Mouse (Mus musculus): Measurements from ENCODE around the gene Zbtb37. TPM values are rescaled to one million over a fixed set of nuclear protein-coding genes. Genes with fewer than 3 reads are reported as not detected.

Gene Zbtb37
- polyA plus RNA-seq, 1 experiment from 2014 or later: 13.0 TPM

DNA sequence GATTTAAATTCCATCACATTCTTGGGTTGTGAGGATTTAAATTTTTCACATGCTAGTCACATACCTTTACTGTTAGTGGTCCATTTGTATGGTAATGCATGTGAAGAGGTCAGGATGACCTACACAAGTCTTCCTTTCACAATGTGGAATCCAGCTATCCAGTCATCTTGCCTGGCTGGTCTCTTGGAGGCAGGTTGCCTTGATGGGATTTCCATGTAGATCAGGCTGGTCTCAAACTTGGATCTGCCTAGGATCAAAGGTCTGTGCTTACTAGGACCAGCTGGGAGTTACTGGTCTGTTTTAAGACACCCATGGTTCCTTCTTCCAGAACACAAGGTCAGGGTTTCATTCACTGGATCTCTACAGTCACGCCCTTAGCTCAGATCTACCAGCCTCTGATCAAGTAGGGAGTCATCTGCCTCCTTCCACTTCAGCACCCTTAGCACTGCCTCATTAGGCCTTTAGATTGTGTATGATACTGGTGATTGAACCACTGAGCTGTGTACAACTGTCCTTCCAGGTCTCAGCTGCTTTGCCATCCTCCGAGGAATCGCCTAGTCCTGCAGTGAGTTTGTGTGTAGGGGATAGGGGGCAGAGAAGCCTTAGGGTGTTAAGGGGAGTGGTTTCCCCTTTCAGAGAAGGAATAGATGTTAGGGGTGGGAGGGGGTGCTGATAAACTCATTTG is 5.2 kb upstream of the Zbtb37 start:
- ATAC-seq (ENCODE audit: low FRiP score): no peak
- H3K4me1 ChIP-seq: peaks cover 26% of the 10 kb centered on the region
- no peaks in the 10 kb centered on the region for H3K9me3 ChIP-seq (replicated peaks)
- H3K9ac ChIP-seq (replicated peaks): no peak overlapping the region
- no peaks in the 10 kb centered on the region for H3K27me3 ChIP-seq (replicated peaks)
- H3K4me3 ChIP-seq (replicated peaks): no peak overlapping the region
- H3K36me3 ChIP-seq: peaks cover 36% of the 10 kb centered on the region
- H3K4me2 ChIP-seq: no peak overlapping the region
- H3K27ac ChIP-seq (replicated peaks): peak overlapping the region; percentile 42; the same call in 1 of the 2 replicates
- 21% methylated on average over 3 of the region's 3 CpGs for WGBS

DNA sequence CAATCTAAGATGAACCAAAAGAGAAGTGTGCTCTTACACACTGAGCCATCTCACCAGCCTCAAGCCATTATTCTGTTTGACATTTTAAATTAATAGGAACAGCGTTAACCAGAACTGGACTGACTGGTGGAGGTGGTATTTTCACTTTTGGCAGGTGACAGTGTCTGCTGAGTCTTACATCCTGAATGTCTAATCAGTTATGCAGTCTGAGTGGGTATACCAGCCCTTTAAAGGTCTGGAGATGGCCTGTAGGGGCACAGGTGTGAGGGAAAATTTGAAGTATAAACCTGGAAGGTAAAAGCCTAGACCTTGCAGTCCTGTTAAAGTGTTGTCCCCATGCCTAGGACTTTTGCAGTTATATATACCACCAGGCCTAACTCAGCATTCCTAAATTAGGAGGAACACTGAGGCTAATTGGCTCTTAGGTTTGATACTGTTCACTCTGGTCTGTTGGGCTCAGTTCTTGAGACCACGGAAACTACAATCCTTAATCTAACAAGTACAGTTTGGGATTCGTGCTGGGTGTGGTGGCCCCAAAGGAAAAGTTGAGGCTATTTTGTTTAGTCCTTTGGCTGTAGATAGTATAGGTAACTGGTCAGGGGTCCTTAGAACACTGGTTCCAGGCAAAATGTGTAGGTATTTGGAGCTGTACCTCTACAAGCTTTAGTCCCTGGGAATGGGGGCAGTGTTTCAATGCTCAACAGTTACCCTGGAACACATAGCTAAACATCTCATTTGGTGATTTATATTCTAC is 4.5 kb upstream of the Zbtb37 start:
- peak overlapping the region; percentile 11; the same call in 1 of the 2 replicates for H3K27ac ChIP-seq (replicated peaks)
- no peak for ATAC-seq (ENCODE audit: low FRiP score)
- 6% methylated on average over 3 of the region's 3 CpGs for WGBS
- peaks cover 26% of the 10 kb centered on the region for H3K4me1 ChIP-seq
- no peak overlapping the region for H3K4me3 ChIP-seq (replicated peaks)
- no peak overlapping the region for H3K9ac ChIP-seq (replicated peaks)
- H3K9me3 ChIP-seq (replicated peaks): no peaks in the 10 kb centered on the region
- no peaks in the 10 kb centered on the region for H3K27me3 ChIP-seq (replicated peaks)
- peaks cover 34% of the 10 kb centered on the region for H3K36me3 ChIP-seq
- no peak overlapping the region for H3K4me2 ChIP-seq

DNA sequence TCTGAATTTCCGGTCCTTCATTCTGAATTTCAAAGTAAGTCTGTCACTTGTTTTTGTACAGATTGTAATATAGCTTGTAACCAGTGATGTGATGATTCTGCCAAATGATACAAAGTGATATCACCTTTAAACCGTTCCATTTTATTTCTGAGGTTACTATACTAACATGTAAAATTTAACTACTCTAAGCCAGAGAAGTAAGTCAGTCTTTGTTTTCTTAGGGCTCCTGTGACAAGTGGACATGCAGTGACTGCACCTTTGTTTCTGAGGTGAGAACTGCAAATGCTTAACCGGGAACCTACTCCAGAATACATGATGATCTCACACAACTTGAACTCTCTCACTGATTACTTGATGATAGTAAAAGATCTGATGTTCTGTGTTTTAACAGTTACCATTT is 3.4 kb upstream of the Zbtb37 start:
- Histone ChIP-seq H3K27ac (replicated peaks) (no peak overlapping the region), H3K9ac (replicated peaks) (no peak overlapping the region)

DNA sequence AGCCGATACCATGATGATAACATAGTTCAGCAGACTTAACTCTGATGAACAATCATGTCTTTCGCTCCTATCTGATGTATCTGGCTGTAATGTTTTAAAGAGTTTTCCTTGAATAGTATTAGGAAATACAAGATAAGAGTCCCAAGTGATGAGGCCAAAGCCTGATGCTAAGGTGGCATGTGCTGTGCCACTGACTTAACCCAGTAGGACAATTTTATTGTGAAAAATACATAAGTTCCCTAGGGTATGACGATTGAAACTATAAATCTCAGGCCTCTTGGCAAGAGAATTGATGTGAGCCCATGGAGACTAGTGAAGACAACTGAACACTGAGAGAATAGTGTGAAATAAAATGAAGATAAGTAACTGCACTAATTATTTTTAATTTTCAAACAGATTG is 3.0 kb upstream of the Zbtb37 start:
- no peak overlapping the region for H3K27ac ChIP-seq (replicated peaks)
- peak overlapping the region; percentile 81 for H3K4me2 ChIP-seq
- H3K9me3 ChIP-seq (replicated peaks): no peaks in the 10 kb centered on the region
- 26% methylated on average over 3 of the region's 3 CpGs for WGBS
- no peaks in the 10 kb centered on the region for H3K27me3 ChIP-seq (replicated peaks)
- peaks cover 41% of the 10 kb centered on the region for H3K4me1 ChIP-seq
- peak overlapping the region; percentile 44 for H3K9ac ChIP-seq (replicated peaks)
- H3K4me3 ChIP-seq (replicated peaks): peak overlapping the region; percentile 27
- no peak for ATAC-seq (ENCODE audit: low FRiP score)
- peaks cover 30% of the 10 kb centered on the region for H3K36me3 ChIP-seq

More for the DNA sequence above, 3.4 kb upstream of the Zbtb37 start:
- Histone ChIP-seq H3K36me3 (peaks cover 29% of the 10 kb centered on the region), H3K4me1 (peaks cover 37% of the 10 kb centered on the region), H3K4me3 (replicated peaks) (no peak overlapping the region), H3K27me3 (replicated peaks) (no peaks in the 10 kb centered on the region), H3K9me3 (replicated peaks) (no peaks in the 10 kb centered on the region), H3K4me2 (peak overlapping the region; percentile 81)
- ATAC-seq (ENCODE audit: low FRiP score): no peak
- WGBS: 28% methylated on average over 3 of the region's 3 CpGs

DNA sequence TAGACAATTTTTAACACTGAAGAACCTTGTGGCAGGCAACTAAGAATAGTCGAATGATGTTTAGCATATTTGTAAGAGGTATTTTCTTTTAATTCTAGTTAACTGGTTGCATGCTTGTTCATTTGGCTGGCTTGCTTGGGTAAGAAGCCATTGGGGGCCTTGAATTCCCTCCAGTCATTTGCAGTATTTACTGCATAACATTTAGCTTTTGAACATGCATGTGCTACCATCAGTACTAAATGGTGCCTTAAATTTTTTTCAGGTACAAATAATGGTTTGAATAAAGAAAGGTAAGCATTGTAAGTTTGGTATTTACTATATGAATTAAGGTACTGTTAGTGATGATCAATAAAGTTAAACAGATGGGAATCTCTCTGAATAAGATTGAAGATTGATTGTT is 2.4 kb upstream of the Zbtb37 start:
- Histone ChIP-seq H3K27ac (replicated peaks) (peak overlapping the region; percentile 95), H3K4me1 (peaks cover 42% of the 10 kb centered on the region), H3K27me3 (replicated peaks) (no peaks in the 10 kb centered on the region), H3K9me3 (replicated peaks) (no peaks in the 10 kb centered on the region), H3K9ac (replicated peaks) (peak overlapping the region; percentile 85), H3K36me3 (peaks cover 34% of the 10 kb centered on the region), H3K4me2 (peak overlapping the region; percentile 81), H3K4me3 (replicated peaks) (peak overlapping the region; percentile 77)
- ATAC-seq (ENCODE audit: low FRiP score): no peak
- WGBS: 0% methylated on average over 1 of the region's 1 CpGs

DNA sequence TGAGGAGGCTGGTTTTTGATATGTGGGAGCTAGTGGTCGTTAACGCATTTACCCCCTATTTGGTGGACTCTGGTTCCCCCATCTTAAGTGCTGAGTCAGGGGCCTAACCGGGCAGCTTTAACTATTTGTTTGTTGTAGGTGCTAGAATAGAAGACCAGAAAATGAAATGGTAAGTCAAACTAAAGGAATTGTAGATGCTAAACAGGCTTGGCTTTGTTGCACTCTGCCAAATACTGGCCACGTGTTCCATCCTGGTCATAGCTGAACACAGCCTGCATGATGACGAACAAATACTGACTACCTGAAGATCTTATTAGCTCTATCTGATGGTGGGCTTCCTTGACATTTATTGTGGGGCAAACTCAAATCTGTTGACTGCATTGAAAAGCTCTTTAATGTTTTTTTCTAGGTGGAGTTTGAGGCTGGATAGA is 1.8 kb upstream of the Zbtb37 start:
- Histone ChIP-seq H3K4me3 (replicated peaks) (peak overlapping the region; percentile 77), H3K36me3 (peaks cover 35% of the 10 kb centered on the region), H3K27ac (replicated peaks) (peak overlapping the region; percentile 95), H3K9ac (replicated peaks) (peak overlapping the region; percentile 85), H3K27me3 (replicated peaks) (no peaks in the 10 kb centered on the region), H3K4me2 (peak overlapping the region; percentile 81), H3K4me1 (peaks cover 48% of the 10 kb centered on the region), H3K9me3 (replicated peaks) (no peaks in the 10 kb centered on the region)
- WGBS: under 1% methylated on average over 5 of the region's 5 CpGs
- ATAC-seq (ENCODE audit: low FRiP score): no peak

DNA sequence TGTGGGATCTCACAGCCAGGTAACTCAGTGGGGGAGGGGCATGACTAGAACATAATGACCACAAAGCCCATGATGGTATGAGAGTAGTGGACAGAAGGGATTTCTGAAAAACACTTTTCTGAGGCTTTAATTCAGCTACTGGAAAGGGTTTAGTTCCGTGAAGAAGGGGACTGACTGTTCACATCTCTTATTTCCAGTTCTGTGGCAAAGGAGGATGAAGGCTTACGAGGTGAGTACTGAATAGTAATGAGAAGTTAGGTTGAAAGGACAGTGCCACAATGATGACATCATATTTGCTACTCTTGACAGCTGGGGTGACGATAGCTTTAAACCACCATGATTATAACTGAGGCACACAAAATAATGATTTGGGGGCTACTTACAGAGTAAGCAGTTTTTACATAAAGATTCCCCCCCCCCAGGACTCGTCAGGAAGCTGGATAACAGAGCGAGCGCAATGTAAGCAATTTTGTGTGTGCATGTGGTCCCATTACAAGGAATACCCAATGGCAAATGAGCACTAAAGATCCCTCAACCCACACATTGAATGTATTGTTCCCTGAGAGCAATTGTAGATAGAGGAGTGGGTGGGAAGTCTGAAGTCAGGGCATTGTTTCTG is 1.2 kb upstream of the Zbtb37 start:
- peak overlapping the region; percentile 95 for H3K27ac ChIP-seq (replicated peaks)
- H3K36me3 ChIP-seq: peaks cover 40% of the 10 kb centered on the region
- no peak for ATAC-seq (ENCODE audit: low FRiP score)
- WGBS: under 1% methylated on average over 6 of the region's 6 CpGs
- H3K4me1 ChIP-seq: peaks cover 49% of the 10 kb centered on the region
- peak overlapping the region; percentile 85 for H3K9ac ChIP-seq (replicated peaks)
- peak overlapping the region; percentile 81 for H3K4me2 ChIP-seq
- peak overlapping the region; percentile 77 for H3K4me3 ChIP-seq (replicated peaks)
- no peaks in the 10 kb centered on the region for H3K9me3 ChIP-seq (replicated peaks)
- no peaks in the 10 kb centered on the region for H3K27me3 ChIP-seq (replicated peaks)

DNA sequence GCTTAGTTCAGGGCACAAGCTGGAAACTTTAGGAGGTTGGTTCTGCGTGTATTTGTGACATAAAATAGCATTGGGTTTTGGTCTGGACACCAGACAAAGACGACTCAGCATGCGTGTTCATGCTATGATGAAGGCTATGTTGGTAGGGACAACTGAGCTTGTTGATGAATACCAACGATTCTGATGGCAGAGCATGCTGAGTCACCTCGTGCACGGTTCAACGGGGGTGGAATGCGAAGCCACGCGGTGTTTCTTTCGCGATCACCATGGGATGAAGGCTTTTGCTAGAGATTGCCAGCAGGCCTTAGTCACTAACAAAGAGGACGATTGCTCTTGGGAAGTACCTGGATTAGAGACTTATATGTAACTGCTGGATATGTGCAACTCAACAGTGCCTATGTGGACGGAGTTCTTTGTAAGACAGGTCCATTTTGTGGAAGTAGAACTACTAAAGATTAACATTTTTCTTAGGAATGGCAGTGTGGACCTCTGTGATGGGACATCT is 684 bp upstream of the Zbtb37 start:
- peak overlapping the region; percentile 81 for H3K4me2 ChIP-seq
- WGBS: under 1% methylated on average over 14 of the region's 14 CpGs
- H3K4me3 ChIP-seq (replicated peaks): peak overlapping the region; percentile 77
- H3K36me3 ChIP-seq: peaks cover 41% of the 10 kb centered on the region
- peaks cover 49% of the 10 kb centered on the region for H3K4me1 ChIP-seq
- H3K9me3 ChIP-seq (replicated peaks): no peaks in the 10 kb centered on the region
- ATAC-seq (ENCODE audit: low FRiP score): peak; percentile 42
- no peaks in the 10 kb centered on the region for H3K27me3 ChIP-seq (replicated peaks)
- peak overlapping the region; percentile 95 for H3K27ac ChIP-seq (replicated peaks)
- H3K9ac ChIP-seq (replicated peaks): peak overlapping the region; percentile 85

DNA sequence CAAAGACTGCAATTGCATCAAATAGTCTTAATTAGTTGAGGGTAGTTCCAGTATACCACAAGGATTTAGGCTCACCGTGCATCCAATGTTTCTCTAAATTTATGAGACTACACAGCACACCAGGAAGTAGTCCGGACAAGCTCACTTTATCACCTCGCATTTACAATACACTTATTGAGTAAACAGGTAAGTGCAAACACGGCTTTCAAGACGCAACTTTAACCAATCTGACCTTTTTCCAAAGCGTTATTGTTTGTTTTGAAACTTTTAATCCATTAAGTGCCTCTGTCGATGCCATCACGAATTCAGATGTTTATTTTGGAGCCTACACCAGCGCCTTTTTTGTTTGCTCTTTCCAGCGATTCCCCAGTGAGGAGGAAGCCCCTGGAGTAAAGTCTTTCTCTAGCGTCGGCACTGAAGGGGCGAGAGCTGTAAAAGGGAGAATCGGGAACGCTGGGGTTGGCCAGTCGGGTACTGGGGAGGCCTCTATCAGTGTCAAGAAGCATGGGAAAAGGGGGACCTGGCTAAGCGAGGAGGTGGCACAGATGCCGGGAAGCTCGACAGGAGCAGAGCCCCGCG is 704 bp downstream of the Zbtb37 start:
- peak overlapping the region; percentile 73 for H3K4me2 ChIP-seq
- peaks cover 36% of the 10 kb centered on the region for H3K36me3 ChIP-seq
- H3K9ac ChIP-seq (replicated peaks): peak overlapping the region; percentile 85
- peak overlapping the region; percentile 77 for H3K4me3 ChIP-seq (replicated peaks)
- ATAC-seq (ENCODE audit: low FRiP score): no peak
- under 1% methylated on average over 21 of the region's 21 CpGs for WGBS
- H3K4me1 ChIP-seq: peaks cover 45% of the 10 kb centered on the region
- H3K9me3 ChIP-seq (replicated peaks): no peaks in the 10 kb centered on the region
- H3K27ac ChIP-seq (replicated peaks): peak overlapping the region; percentile 95
- H3K27me3 ChIP-seq (replicated peaks): no peaks in the 10 kb centered on the region

DNA sequence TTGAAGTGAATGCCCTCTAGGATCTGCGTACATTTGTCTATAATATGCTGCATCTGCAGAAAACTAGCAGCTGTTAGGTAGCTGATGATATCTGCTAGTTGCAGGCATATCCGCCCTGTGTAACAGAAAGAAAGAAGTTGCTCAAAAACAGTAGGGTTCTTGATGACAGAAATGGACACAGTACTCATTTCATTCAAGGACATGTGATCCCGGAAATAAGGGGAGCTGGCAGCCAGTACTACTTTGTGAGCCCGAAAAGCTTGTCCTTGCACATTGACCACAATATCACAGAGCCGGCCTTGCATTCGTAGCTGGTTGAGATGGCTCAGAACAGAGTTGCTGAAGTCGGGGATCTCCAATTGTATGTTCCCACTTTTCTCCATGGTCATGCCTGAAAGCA is 2.3 kb downstream of the Zbtb37 start:
- Histone ChIP-seq H3K4me2 (no peak overlapping the region), H3K4me1 (peaks cover 35% of the 10 kb centered on the region), H3K27me3 (replicated peaks) (no peaks in the 10 kb centered on the region), H3K4me3 (replicated peaks) (no peak overlapping the region), H3K27ac (replicated peaks) (no peak overlapping the region), H3K9me3 (replicated peaks) (no peaks in the 10 kb centered on the region), H3K36me3 (peaks cover 25% of the 10 kb centered on the region), H3K9ac (replicated peaks) (no peak overlapping the region)
- WGBS: 93% methylated on average over 7 of the region's 7 CpGs
- no peak for ATAC-seq (ENCODE audit: low FRiP score)

DNA sequence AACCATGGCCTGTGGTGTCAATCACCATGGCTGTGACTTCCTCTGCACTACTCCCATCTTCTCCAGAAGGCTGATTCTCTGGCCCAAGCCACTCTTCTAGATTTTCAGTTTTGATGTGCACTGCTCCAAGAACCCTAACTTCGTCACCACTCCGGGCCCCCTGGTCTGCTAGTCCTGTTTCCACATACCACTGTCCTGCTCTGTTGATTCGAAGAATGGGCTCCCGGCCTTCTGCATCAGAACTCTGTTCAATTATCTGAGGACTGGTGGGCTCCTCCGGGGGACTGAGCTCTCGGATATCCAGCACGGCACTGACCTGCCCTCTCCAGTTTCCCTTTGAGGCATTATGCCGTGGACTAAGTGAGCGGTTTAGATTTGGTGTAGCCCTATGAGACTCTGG is 2.8 kb downstream of the Zbtb37 start:
- no peak for ATAC-seq (ENCODE audit: low FRiP score)
- no peak overlapping the region for H3K4me2 ChIP-seq
- no peaks in the 10 kb centered on the region for H3K27me3 ChIP-seq (replicated peaks)
- no peak overlapping the region for H3K9ac ChIP-seq (replicated peaks)
- WGBS: 94% methylated on average over 9 of the region's 9 CpGs
- H3K4me1 ChIP-seq: peaks cover 32% of the 10 kb centered on the region
- H3K27ac ChIP-seq (replicated peaks): no peak overlapping the region
- no peaks in the 10 kb centered on the region for H3K9me3 ChIP-seq (replicated peaks)
- H3K36me3 ChIP-seq: peaks cover 28% of the 10 kb centered on the region
- no peak overlapping the region for H3K4me3 ChIP-seq (replicated peaks)
